8 mouse cellular contexts compared by ENCODE assay signal in the genomic region with DNA sequence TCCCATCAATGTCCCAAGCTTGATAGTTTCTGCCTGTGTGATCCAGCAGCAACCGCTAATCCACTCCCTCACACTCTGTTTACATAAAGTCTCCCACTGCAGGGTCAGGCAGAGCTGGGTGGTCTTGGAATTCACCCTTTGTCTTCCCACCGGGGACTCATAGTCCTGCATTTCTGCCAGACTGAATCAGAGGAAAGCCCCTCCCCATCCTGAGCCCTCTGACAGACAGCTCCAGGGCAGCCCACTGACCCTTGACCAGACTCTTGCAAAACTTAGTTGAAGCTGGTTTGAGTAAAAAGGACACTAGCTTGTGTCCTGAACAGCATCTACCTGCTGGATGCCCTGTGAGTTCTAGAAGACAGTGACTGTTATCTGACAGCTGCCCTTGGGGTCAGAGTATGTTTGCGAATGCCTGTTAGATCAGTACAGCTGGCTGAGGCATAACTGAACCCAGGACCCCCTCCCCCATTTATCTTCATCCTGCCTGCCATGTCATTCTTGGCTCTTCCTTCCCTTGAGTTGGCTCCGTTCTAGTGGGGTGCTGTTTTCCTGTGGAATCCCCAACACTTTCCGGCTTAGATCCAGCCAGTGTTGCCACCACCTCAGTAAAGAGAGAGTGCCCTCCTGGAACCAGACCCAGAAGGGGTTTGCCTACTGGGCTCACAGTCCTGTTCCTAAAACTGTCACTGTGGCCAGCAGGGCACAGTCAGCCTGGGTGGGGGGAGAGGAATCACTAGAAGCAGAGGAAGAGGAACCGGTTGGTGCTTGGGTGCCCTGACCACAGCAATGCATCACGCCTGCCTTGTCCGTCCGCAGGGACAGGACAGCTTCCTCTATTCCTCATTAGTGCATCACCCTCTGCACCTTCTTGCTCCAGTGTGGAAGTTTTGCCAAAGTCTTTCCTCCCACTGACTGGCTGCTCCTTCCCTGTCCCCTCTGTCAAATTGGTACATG. TPM values are rescaled to one million over a fixed set of nuclear protein-coding genes. Genes with fewer than 3 reads are reported as not detected.
DNase-seq lines count a peak whose midpoint lies in the region; ATAC-seq lines count a peak whose summit lies in the region.

No protein-coding gene starts in this region.

- H3K36me3 ChIP-seq in embryonic facial prominence, embryonic 14.5 days (ENCODE audit: control insufficient read depth, insufficient read depth, low read length), result peaks cover 35% of the 10 kb centered on the region
- peaks cover 15% of the 10 kb centered on the region; the same call in 1 of the 2 replicates for H3K36me3 ChIP-seq in midbrain, embryonic 11.5 days (ENCODE audit: control insufficient read depth, insufficient read depth, low read length)

- H3K4me2 ChIP-seq in embryonic facial prominence, embryonic 14.5 days (ENCODE audit: low read depth, low read length), result peak overlapping the region; percentile 97
- peak overlapping the region; percentile 97 for H3K4me2 ChIP-seq in midbrain, embryonic 11.5 days

- H3K4me3 ChIP-seq in embryonic facial prominence, embryonic 14.5 days (ENCODE audit: low read depth, low read length), result peak overlapping the region; percentile 92
- H3K4me3 ChIP-seq in midbrain, embryonic 11.5 days (ENCODE audit: low read depth, low read length), result peak overlapping the region; percentile 78

- H3K4me1 ChIP-seq in embryonic facial prominence, embryonic 14.5 days (ENCODE audit: control insufficient read depth, insufficient read depth, low read length), result peaks cover 25% of the 10 kb centered on the region
- peaks cover 31% of the 10 kb centered on the region for H3K4me1 ChIP-seq in midbrain, embryonic 11.5 days (ENCODE audit: control insufficient read depth, insufficient read depth, low read length)

- ATAC-seq in common myeloid progenitor, adult 5-6 weeks (replicated peaks; ENCODE audit: low read depth, poor library complexity, severe bottlenecking), result peak; percentile 72
- ATAC-seq in embryonic facial prominence, embryonic 14.5 days (ENCODE audit: low read depth), result no peak
- ATAC-seq in midbrain, embryonic 11.5 days (ENCODE audit: low FRiP score), result no peak

- DNase-seq in embryonic facial prominence, embryonic 14.5 days (ENCODE audit: low spot score), result peak; percentile 20
- DNase-seq in kidney, adult 8-10 months, result peak; percentile 65 to 70
- peak; percentile 91 for DNase-seq in midbrain, embryonic 11.5 days (ENCODE audit: low spot score, missing footprints)
- no peak for DNase-seq in urinary bladder, postnatal 10 days (ENCODE audit: low spot score)
- no peak for DNase-seq in gastrocnemius, postnatal 4 days (ENCODE audit: low spot score in 2 of 2)
- no peak for DNase-seq in thymus, postnatal 14 days
- DNase-seq in thymus, adult 18-20 months, result no peak

- 53% methylated on average over 9 of the region's 9 CpGs for WGBS in embryonic facial prominence, embryonic 14.5 days
- 50% methylated on average over 9 of the region's 9 CpGs for WGBS in midbrain, embryonic 11.5 days

- no peak overlapping the region for H3K27ac ChIP-seq in embryonic facial prominence, embryonic 14.5 days (replicated peaks; ENCODE audit: low read depth, low read length)
- no peak overlapping the region for H3K27ac ChIP-seq in midbrain, embryonic 11.5 days (ENCODE audit: low read depth, low read length)

- H3K9me3 ChIP-seq in embryonic facial prominence, embryonic 14.5 days (ENCODE audit: control insufficient read depth, low read length), result no peaks in the 10 kb centered on the region
- no peaks in the 10 kb centered on the region for H3K9me3 ChIP-seq in midbrain, embryonic 11.5 days (ENCODE audit: control insufficient read depth, low read length)

- 0 out of 2 replicates have a peak, but pooled peaks cover 3% of the 10 kb centered on the region for H3K27me3 ChIP-seq in embryonic facial prominence, embryonic 14.5 days (replicated peaks; ENCODE audit: control insufficient read depth, insufficient read depth, low read length)
- H3K27me3 ChIP-seq in midbrain, embryonic 11.5 days (ENCODE audit: control insufficient read depth, insufficient read depth, low read length), result no peaks in the 10 kb centered on the region

- 0 out of 2 replicates have a peak overlapping the region, but pooled peaks have one; percentile 20 for H3K9ac ChIP-seq in embryonic facial prominence, embryonic 14.5 days (ENCODE audit: low read depth, low read length)
- peak overlapping the region; percentile 81; the same call in 1 of the 2 replicates for H3K9ac ChIP-seq in midbrain, embryonic 11.5 days (ENCODE audit: low read length)

RNA-seq across cellular contexts. Expression of gene Dhcr24, which starts 2.3 kb away (rescaled TPM):
- total RNA-seq in common myeloid progenitor, adult 5-6 weeks (2017), result 12.6 and 15.8 TPM in 2 replicates
- polyA plus RNA-seq in embryonic facial prominence, embryonic 14.5 days (2014; fragmentation: Nextera tagmentation; extraction: Ambion mirVana), result 14.8 and 17.9 TPM in 2 replicates
- polyA plus RNA-seq in midbrain, embryonic 11.5 days (2014; fragmentation: Nextera tagmentation; extraction: Ambion mirVana), result 25.0 and 27.1 TPM in 2 replicates
- 10 to 100 TPM; 36.0 to 45.6 TPM for total RNA-seq in gastrocnemius, postnatal 4 days (2021)

RNA-seq across cellular contexts. Expression of gene Lexm, which starts 53.9 kb away (rescaled TPM):
- not detected in 2 replicates for total RNA-seq in common myeloid progenitor, adult 5-6 weeks (2017)
- not detected in 2 replicates for polyA plus RNA-seq in embryonic facial prominence, embryonic 14.5 days (2014; fragmentation: Nextera tagmentation; extraction: Ambion mirVana)
- polyA plus RNA-seq in midbrain, embryonic 11.5 days (2014; fragmentation: Nextera tagmentation; extraction: Ambion mirVana), result 0.18 and 0.25 TPM in 2 replicates
- not detected for total RNA-seq in gastrocnemius, postnatal 4 days (2021)

RNA-seq across cellular contexts. Expression of gene Ttc22, which starts 59.1 kb away (rescaled TPM):
- total RNA-seq in common myeloid progenitor, adult 5-6 weeks (2017), result not detected in 2 replicates
- 2.6 and 3.5 TPM in 2 replicates for polyA plus RNA-seq in embryonic facial prominence, embryonic 14.5 days (2014; fragmentation: Nextera tagmentation; extraction: Ambion mirVana)
- not detected in 2 replicates for polyA plus RNA-seq in midbrain, embryonic 11.5 days (2014; fragmentation: Nextera tagmentation; extraction: Ambion mirVana)
- total RNA-seq in gastrocnemius, postnatal 4 days (2021), result under 1 TPM; 0.29 to 0.44 TPM

Comparison
In these comparisons a context has a peak if more than half of its experiments do, and no peak if none do; other contexts are left out.
1. DNase-seq: peak in embryonic facial prominence, embryonic 14.5 days (single experiment), kidney, adult 8-10 months (2 of 2) and midbrain, embryonic 11.5 days (single experiment); none in urinary bladder, postnatal 10 days (single experiment), gastrocnemius, postnatal 4 days (0 of 2), thymus, postnatal 14 days (single experiment) and thymus, adult 18-20 months (0 of 2).